Comparison of ENCODE assay signal across 8 mouse cellular contexts in the genomic region with DNA sequence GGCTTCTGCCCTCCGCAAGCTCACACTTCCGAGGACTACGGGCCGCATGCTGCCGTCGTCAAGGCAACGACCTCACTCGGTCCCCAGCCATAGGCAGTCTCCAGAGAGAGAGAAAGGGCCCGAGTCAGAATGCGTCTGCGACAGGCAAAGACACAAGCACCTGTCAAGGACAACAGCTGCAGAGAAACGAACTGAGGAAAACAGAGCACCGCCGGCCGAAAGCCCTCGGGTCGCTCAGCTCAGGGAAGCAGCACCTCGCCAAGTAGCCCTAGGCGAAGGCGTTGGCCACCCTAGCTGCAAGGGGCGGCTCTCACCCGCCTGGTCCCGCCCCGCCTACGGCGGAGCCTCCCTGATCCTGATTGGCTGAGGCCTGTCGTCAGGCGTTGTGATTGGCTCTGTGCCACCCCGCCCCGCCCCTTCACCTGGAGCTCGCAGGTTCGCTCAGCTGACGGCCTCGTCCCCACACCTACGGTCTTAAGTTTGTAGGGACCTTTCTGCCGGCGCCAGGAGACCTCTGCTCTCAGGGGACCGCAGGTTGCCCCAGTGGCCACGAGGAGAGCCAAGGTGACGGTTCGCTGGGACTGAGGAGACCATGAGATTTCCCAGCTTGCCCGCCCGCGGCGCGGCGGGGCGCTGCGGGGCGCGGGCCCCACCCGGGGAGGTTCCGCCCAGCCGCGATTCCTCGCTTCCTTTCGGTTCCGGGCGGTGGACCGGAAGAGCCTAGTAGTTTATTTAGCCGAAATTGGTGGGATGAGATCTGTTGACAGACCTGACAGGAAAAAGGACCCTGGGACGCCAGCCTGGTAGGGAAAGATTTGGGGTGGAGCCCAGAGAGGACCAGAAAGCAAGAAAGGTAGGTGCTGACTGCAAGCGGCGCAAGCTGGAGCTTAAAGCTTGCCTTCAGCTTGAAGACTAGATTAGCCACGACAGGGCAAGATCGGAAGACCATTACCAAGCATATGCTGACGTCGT. TPM values are rescaled to one million over a fixed set of nuclear protein-coding genes. Genes with fewer than 3 reads are reported as not detected.
A peak's percentile ranks its signal among the peaks of the same experiment; 100 is the strongest.
DNase-seq lines count a peak whose midpoint lies in the region; ATAC-seq and TF ChIP-seq lines count a peak whose summit lies in the region.

No protein-coding gene starts in this region.

- H3K4me3 ChIP-seq in hindbrain, embryonic 10.5 days, result peak overlapping the region; percentile 80
- H3K4me3 ChIP-seq in lung, postnatal 0 days (ENCODE audit: low read depth, low read length), result peak overlapping the region; percentile 84

- H3K27me3 ChIP-seq in hindbrain, embryonic 10.5 days (ENCODE audit: insufficient read depth, poor library complexity, severe bottlenecking), result peaks cover 36% of the 10 kb centered on the region
- no peaks in the 10 kb centered on the region for H3K27me3 ChIP-seq in lung, postnatal 0 days (replicated peaks; ENCODE audit: insufficient read depth, low read length)

- H3K9me3 ChIP-seq in hindbrain, embryonic 10.5 days, result no peaks in the 10 kb centered on the region
- H3K9me3 ChIP-seq in lung, postnatal 0 days (ENCODE audit: low read length), result no peaks in the 10 kb centered on the region

- peak; percentile 96 for DNase-seq in MN1 (ENCODE audit: low spot score)
- DNase-seq in cerebellum, adult 9-10 months, result peak; percentile 97
- DNase-seq in hindbrain, embryonic 10.5 days (ENCODE audit: low spot score), result peak; percentile 89
- peak; percentile 93 for DNase-seq in layer of hippocampus, adult 9-11 months
- peak; percentile 95 for DNase-seq in lung, postnatal 0 days (ENCODE audit: low spot score)
- peak; percentile 88 for DNase-seq in ovary, postnatal 14 days (ENCODE audit: low spot score)
- DNase-seq in thymus, postnatal 14 days, result peak; percentile 96

- no peak; the same call in 1 of the 2 replicates for TF ChIP-seq CTCF in lung, postnatal 0 days (IDR thresholded peaks at IDR 0.05)

- no peaks in the 10 kb centered on the region for H3K36me3 ChIP-seq in hindbrain, embryonic 10.5 days
- no peaks in the 10 kb centered on the region for H3K36me3 ChIP-seq in lung, postnatal 0 days (ENCODE audit: insufficient read depth, low read length)

- peak; percentile 94 for ATAC-seq in frontal cortex, adult (ENCODE audit: low TSS enrichment)
- peak; percentile 100 for ATAC-seq in lung, postnatal 0 days

- peak overlapping the region; percentile 58 for H3K9ac ChIP-seq in lung, postnatal 0 days (replicated peaks; ENCODE audit: low read depth)

- H3K4me1 ChIP-seq in hindbrain, embryonic 10.5 days (replicated peaks), result peaks cover 12% of the 10 kb centered on the region; the same call in 1 of the 2 replicates
- no peaks in the 10 kb centered on the region for H3K4me1 ChIP-seq in lung, postnatal 0 days (ENCODE audit: insufficient read depth, low read depth, low read length)

- peak overlapping the region; percentile 73; the same call in 1 of the 2 replicates for H3K27ac ChIP-seq in hindbrain, embryonic 10.5 days
- H3K27ac ChIP-seq in lung, postnatal 0 days (ENCODE audit: low read length), result peak overlapping the region; percentile 77

- H3K4me2 ChIP-seq in lung, postnatal 0 days (replicated peaks; ENCODE audit: low read depth, low read length), result peak overlapping the region; percentile 77

- WGBS in hindbrain, embryonic 10.5 days, result under 1% methylated on average over 68 of the region's 68 CpGs
- under 1% methylated on average over 68 of the region's 68 CpGs for WGBS in lung, postnatal 0 days

- TF ChIP-seq EP300 in lung, postnatal 0 days (IDR thresholded peaks at IDR 0.05), result no peak

RNA-seq across cellular contexts. Expression of a gene that starts 1.0 kb away (rescaled TPM):
- 0.34 and 0.77 TPM in 2 replicates for polyA plus RNA-seq in hindbrain, embryonic 10.5 days (2016; fragmentation: Nextera tagmentation; extraction: Ambion mirVana)
- 5.1 and 6.2 TPM in 2 replicates for polyA plus RNA-seq in lung, postnatal 0 days (2015; fragmentation: Nextera tagmentation; extraction: Ambion mirVana)

RNA-seq across cellular contexts. Expression of a gene that starts 40.9 kb away (rescaled TPM):
- 273 and 276 TPM in 2 replicates for polyA plus RNA-seq in hindbrain, embryonic 10.5 days (2016; fragmentation: Nextera tagmentation; extraction: Ambion mirVana)
- 95.2 and 102 TPM in 2 replicates for polyA plus RNA-seq in lung, postnatal 0 days (2015; fragmentation: Nextera tagmentation; extraction: Ambion mirVana)

RNA-seq across cellular contexts. Expression of a gene that starts 55.4 kb away (rescaled TPM):
- polyA plus RNA-seq in hindbrain, embryonic 10.5 days (2016; fragmentation: Nextera tagmentation; extraction: Ambion mirVana), result not detected in 2 replicates
- 0.21 TPM in 1 of 2 replicates, not detected in the other for polyA plus RNA-seq in lung, postnatal 0 days (2015; fragmentation: Nextera tagmentation; extraction: Ambion mirVana)

Comparison
In these comparisons a context has a peak if more than half of its experiments do, and no peak if none do; other contexts are left out.
1. Peak in every context shown above with its lines: DNase-seq, ATAC-seq, H3K4me3 ChIP-seq and H3K27ac ChIP-seq.